Mouse (Mus musculus): ENCODE results near the gene Ppp1r36.
"Not testable (repeated sequence)": the region's sequence is repeated elsewhere in the genome, so short reads cannot be mapped to it uniquely, and the experiment has no call there.

The Ppp1r36 gene

DNA sequence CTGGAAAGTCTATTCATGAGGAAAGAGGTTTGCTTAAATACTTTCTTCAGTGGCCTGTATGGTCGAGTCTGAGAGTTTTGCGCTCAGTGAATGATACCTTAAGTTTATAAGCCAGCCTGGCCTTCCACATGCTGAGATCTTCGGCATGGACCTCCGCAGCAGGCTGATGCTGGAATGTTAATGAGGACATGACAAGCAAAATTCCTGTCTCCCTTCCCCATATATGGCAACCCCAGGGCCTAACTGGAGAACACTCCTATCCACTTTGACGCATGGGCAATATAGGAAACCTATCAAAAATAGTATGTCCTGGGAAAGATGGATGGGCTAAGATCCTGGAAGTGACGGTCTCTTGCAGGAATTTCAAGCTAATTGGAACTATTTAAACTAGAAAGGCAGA is 30.8 kb downstream of the Ppp1r36 start:
- DNase-seq (ENCODE audit: low read depth) = no peak

DNA sequence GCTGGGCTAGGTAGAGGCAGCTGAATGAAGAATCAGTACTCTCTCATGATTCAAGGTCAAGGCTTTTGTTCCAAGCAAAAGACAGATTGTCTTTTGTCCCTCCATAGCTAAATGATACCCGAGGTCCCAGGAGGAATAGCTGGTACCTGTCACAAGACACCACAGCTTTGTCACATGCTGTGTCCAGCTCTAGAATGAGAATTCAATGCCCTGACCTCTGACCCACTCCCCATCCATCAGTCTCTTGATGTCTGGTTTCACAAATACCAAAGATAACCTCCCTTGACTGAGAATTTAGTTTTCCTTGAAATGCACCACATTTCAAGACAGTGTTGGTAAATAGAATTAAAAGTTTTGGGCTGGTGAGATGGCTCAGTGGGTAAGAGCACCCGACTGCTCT is 34.9 kb downstream of the Ppp1r36 start:
- DNase-seq (ENCODE audit: low read depth) = no peak

DNA sequence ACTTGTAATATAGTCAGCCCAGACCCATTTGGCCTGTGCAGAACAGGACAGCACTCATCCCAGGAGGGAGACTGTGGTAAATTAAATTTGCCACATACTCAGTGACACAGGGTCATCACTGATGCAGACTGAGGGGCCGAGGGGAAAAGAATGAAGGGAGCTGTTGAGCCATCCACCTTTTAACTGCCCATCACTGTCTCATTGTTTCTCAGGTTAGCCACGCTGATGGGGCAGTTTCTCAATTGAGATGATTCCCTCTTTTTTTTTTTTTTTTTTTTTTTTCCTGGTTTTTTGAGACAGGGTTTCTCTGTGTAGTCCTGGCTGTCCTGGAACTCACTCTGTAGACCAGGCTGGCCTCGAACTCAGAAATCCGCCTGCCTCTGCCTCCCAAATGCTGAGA is 41.1 kb downstream of the Ppp1r36 start:
- DNase-seq (ENCODE audit: low read depth) = not testable (repeated sequence)

DNA sequence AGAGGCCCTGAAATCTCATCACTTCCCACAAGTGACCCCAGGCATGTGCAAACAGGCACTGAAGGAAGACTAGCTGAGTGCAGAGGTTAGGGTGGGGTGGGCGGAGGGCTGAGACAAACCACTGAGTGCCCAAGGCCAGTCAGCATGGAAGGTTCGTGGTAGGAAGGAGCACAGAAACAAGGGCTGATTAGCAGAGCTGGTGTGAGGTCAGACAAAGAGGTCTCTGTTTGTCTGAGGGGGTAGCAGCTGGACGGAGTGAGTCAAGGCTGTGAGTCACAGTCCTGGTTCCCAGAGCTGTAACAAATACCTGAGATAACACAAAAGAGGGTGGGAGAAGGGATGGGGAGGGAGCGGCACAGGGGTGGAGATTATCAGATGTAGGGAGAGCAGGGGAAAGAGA is 41.7 kb downstream of the Ppp1r36 start:
- no peak for DNase-seq (ENCODE audit: low read depth)

DNA sequence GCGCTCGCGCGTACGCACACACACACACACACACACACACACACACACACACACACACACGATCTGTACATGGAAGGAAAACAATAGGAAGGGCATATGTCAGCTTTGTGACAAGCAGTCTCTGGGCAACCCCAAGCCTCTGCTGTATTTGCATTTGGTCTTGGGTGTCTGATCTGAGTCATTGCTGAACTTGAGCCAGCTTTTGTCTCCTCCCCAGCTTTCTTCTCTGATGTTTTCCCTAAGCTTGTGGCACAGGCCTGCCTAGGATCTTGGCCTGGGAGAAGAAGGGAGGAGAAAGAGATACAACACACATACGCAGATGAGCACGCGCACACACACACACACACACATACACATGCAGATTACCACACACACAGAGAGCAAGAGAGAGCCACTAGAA is 46.1 kb downstream of the Ppp1r36 start:
- no peak for DNase-seq (ENCODE audit: low read depth)

DNA sequence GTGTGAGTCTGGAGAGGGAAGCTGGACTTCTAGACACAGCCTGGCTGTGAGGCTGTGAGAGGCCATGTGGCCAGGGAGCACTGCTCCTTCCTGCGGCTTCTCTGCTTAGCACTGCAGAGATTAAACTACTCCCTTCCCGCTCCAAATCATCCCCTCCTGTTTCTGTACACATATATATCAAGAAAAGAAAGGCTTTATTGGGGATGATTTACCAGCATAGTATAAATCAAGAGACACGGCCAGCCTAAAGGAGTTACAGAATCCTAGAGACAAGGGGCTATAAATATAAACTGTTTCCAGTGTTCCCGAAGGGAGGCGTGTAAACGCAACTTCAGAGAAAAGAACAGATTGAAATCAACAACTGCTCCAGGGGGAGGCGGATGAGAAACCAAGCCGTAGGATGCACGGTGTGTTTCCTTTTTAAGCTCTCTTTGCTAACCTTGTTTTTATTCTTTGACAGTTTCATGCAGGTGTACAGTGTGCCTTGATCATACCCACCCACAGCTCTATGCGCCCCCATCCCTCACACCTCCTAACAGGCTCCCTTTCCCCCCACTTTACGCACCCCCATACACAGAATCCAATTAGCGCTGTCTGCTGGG is 47.4 kb downstream of the Ppp1r36 start:
- DNase-seq (ENCODE audit: low read depth) = no peak

DNA sequence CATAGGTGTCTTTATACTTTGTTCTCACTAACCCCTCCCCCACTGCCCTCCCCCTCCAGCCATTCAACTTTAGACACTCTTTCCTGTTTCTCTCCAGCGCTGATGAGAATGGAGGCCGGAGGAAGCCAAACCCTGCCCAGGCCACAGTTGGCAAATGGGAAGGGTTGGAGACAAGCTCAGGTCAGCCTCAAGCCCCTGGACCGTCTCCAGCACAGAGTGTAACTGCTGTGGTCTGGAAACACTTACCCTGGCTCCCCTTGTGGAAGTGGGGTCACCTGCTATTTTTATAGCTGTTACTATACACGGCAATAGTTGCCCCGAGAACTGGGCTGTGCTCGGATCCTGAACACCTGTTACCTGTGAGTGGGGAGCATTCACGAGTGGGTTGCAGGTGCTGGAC is 49.3 kb downstream of the Ppp1r36 start:
- no peak for DNase-seq (ENCODE audit: low read depth)

DNA sequence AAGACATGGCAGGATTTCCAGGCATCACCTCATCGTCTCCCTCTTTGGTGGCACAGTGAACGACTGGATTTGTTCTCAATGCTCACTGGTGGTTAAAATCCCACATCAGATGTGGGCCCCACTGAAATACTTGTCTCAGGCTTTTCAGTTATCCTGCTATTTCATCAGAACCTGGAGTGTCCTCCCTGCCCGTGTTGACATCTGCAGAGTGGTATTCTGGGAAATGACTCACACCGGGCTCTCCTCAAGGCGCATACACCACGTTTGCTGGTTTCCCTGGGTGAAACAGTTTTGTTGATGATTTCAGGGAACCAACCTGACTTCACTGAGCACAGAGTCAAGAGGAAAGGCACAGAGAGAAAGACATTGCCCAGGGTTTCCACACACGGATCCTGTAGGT is 49.9 kb downstream of the Ppp1r36 start:
- no peak for DNase-seq (ENCODE audit: low read depth)

DNA sequence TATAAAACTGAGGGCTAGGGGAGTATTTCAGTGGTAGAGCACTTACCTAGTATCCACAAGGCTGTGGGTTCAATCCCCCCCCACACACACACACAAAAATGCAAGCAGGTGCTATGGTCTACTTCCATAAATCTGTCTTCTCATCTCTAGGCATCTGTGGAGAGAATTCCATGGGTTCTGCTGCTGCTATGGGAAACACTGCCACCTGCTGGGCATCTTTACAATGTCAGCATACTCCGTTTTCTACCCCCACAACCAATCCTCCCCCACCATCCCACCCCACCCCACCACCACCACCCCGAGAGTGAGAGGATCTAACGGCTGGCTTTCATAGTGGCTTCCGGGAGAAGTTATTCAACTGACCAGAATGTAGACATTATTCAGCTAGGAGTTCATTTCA is 54.7 kb downstream of the Ppp1r36 start:
- peak; percentile 53 for DNase-seq (ENCODE audit: low read depth)

DNA sequence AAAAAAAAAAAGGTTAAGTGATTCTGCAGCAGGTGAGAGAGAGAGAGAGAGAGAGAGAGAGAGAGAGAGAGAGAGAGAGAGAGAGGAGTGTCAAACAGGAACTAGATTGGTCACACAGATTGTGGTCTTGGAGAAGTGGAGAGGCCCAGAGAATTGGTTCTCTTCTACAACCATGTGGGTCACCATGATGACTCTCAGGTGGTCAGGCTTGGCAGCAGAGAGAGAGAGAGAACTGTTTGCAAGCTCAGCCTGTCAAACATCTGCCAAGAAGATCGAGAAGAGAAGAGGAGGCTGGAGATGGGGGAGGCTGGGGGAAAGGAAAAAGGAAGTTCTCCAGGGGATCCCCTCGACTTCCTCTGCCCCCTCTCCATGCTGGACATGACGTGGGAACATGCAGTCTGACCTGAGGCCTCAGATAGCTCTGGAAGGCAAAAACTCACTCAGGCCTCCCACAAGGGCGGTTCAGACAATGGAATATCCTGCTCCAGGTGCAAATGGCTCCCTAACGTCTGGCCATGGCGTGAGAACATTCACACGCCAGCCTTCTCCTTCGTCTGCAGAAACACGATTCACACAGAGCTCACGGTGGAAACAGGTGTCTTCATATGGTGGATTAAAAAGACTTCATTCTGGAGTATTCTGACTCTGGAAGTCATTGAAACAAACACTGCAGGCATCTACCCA is 56.4 kb downstream of the Ppp1r36 start:
- no peak for DNase-seq (ENCODE audit: low read depth)

DNA sequence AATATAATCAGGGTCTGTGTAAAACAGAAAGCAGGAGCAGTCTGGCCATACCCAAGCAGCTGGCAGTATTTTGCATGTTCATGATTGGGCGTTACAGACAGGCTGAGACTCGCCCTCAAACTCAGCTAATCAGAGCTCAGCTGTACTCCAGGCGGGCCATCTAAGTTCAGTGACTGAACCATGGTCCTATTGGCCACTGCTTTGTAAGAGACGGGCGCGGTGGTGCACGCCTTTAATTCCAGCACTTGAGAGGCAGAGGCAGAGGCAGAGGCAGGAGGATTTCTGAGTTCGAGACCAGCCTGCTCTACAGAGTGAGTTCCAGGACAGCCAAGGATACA is 56.9 kb downstream of the Ppp1r36 start:
- no peak for DNase-seq (ENCODE audit: low read depth)

DNA sequence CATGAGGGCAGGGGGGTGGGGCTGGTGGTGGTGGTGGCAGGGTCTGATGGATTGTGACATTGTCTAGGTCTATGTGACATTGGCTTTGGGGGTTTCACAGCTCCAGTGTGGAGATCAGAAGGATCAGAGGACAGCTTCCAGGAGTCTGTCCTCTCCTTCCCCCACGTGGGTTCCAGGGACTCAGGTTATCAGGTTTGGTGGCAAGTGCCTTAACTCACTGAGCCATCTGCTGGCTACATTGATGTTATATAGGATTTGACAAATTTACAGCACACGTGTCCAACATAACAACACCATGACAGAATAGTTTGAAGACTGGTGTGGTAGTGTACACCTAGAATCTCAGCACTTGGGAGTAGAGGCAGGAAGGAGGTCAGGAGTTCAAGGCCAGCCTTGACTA is 57.5 kb downstream of the Ppp1r36 start:
- no peak for DNase-seq (ENCODE audit: low read depth)

DNA sequence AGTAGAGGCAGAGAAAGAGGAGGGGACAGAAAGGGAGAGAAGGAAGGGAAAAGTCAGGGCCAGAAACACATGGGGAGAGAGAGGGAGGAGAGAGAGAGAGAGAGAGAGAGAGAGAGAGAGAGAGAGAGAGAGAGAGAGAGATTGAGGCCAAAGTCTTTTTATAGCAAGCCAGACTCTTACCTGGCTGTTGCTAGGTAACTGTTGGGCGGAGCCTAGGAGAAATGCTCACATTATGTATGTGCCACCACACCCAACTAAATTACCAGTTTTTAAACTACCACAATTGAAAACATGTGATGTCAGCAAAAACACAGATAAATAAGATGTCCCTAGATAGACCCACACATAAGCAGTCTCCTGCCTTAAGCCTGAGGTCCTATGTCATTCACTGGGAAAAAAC is 58.8 kb downstream of the Ppp1r36 start:
- DNase-seq (ENCODE audit: low read depth) = no peak

DNA sequence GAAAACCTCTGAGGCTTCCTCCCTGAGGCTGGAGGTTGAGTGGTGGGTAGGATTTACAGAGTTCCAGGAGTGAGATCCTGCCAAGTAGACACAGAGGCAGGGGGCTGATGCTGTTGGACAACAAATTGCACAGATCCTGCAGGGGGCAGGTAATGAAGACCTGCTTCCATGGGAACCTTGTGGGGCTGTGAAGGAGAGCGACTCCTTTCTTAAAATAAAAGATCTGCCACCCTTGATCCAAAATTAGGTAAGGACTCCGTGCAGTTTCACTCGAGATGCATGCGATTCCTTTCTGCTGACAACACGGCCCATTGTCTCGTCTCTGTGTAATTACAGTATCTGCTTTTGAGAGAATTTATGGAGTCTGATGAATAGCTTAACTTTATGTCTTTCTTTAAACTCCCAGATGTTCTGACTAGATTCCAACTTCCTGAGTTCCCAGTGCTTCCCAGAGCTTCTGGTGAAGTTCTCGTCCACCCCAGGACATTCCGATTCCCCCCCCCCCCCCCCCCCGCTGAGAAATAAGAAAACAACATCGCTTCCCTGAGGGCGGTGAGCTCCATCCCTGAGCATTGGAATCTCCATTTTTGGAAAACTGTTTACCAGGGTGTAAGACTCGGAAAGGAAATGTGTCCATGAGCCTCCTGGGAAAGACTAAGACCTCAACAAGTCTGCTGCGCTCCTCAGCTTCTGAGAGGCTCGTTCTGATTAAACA is 61.1 kb downstream of the Ppp1r36 start:
- no peak for DNase-seq (ENCODE audit: low read depth)

DNA sequence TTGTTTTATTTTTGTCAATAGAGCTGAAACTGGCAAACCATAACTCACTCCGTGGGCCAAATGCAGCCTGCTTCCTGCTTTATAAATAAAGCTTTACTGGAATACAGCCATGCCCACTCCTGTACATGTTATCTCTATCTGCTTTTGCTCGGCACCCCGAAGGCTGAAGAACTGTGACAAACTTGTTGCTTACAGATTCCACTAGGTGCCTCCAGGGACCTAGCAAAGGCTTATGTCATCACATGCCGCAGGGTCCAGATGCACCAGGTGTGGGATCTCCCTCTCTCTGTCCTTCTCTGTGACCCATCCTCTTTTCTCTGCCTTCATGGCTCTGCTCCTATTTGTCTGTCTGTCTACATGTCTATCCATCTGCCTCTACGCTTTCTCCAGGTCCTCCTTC is 61.8 kb downstream of the Ppp1r36 start:
- no peak for DNase-seq (ENCODE audit: low read depth)

DNA sequence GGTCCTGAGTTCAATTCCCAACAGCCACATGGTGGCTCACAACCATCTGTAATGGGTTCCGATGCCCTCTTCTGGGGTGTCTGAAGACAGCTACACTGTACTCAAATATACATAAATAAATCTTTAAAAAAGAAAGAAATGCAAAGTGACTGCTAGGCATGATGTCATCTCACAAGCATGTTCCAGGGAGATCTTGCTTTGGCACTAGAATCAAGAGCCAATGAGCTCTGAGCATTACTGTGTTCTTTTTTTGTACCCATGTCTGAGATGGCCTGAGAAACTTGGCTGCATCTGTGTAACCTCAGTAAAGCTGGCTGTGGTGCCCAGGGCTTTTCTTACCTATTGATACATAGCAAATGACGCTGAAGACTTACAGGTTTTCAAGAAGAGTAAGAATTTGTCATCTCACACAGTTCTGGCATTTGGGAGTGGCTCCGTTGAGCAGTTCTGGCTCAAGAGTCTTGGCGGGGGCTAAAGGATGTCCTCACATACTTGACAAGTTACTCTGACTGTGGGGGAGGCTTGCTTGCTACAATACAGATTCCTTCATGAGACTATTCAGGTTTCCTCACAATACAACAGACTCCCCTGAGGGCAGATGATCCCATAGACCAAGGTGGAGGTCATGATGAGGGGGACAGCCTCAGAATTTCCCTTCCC is 62.6 kb downstream of the Ppp1r36 start:
- DNase-seq (ENCODE audit: low read depth) = no peak

DNA sequence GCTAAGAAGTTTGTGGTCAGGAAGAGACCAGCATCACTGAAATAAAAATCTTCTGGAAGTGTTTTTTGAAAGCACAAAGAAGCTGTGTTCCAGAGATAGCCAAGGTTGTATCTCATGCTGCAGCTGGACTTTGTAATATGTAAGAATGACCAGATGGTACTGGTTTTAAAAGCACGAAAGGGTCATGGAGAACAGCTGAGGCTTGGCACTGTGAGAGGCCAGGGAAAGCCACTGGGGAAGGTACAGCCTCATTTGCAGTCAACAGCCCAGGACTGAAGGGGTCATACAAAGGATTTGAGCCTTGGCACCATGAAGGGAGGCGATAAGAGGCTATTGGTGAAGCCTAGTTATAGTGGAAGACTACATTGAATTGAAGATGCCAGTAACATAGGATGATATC is 65.1 kb downstream of the Ppp1r36 start:
- DNase-seq (ENCODE audit: low read depth) = no peak

DNA sequence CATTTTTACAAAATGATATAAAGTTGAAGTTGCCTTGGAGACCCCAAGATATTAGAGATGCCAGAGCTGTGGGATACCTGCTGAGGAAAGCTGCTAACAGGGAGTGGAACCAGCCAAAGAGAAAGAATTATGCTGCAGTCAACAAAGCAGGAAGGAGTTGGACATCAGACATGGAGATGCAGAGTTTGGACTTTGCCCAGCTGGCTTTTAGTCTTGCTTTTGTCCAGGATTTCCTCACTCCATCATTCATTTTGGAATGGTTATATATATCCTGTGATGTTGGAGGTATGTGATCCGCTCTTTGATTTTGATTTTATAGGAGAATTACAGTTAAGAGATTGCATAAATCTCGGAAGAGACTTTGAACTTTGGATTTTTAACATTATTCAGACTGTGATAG is 65.6 kb downstream of the Ppp1r36 start:
- no peak for DNase-seq (ENCODE audit: low read depth)

DNA sequence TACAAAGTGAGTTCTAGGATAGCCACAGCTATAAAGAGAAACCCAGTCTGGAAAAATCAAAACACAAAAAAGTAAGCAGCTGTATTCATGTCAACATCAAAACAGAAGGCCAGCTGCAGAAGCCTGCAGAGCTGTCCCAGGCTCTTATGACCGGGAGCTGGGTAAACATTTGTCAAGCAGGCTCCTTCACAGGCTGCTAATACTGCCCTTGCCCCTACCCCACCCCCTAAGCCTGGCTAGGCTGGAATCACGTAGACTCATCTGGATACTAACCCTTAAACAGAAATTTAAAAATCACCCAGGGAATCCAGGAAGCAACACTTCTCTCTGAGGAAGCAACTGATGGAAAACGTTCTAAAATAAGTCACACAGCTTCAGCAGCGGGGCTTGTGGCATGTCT is 67.5 kb downstream of the Ppp1r36 start:
- no peak for DNase-seq (ENCODE audit: low read depth)

DNA sequence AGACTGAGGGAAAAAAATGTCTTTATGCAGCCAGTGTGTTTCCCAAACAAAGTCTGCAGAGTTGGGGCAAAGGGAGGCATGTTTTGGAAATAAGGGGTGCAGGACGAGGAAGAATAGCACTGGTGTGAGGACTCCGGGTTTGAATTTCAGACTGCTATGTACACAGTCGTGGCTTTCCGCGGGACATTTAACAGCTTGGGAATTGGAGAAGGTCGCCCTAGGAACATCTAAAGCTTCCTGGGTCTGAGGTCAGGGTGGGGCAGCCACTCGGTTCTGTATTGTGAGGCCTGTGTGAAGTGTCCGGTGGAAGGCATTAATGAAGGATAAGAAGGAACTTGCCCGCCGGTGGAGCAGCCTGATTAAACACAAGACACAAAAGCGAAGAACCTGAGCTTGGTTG is 68.0 kb downstream of the Ppp1r36 start:
- no peak for DNase-seq (ENCODE audit: low read depth)

DNA sequence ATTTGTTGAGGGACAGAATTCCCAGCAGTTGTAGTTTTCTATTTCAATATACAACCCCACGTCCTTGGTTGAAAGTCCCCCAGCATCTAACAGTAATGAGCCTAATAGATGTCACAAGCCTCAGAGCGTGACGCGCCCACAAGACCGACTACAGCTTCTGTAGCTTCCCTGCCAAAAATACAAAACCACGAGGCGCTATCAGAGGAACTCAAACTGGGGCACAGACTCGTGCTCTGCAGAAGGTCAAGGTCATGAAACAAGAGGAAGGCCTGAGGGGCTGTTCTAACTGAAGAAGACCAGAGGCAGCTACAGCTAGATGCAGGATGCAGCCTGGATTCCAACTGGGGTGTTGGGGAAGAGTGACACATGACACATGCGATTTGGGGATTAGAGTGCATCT is 69.6 kb downstream of the Ppp1r36 start:
- DNase-seq (ENCODE audit: low read depth) = no peak

All from c-Kit-positive CD71-negative TER-119-negative erythroid progenitor cells, embryonic 14.5 days (primary cell).